Mouse (Mus musculus) megakaryocyte, embryonic 14.5 days (primary cell): ENCODE measurements around the gene Slc6a9. TPM values are rescaled to one million over a fixed set of nuclear protein-coding genes. Genes with fewer than 3 reads are reported as not detected.

Source experiments
- H3K27me3 ChIP-seq: replicated peaks from 2 replicates; pipeline ENCODE3; 2012; ENCODE audit warnings: inconsistent platforms
- H3K36me3 ChIP-seq: replicated peaks from 2 replicates; pipeline ENCODE3; 2012; ENCODE audit warnings: low read length, inconsistent platforms, mixed read lengths
- H3K4me1 ChIP-seq: 2 replicates; pipeline ENCODE4 v1.6.1; 2012; ENCODE audit warnings: inconsistent platforms
- H3K4me3 ChIP-seq: replicated peaks from 2 replicates; pipeline ENCODE3; 2012; ENCODE audit warnings: moderate library complexity, mild to moderate bottlenecking, inconsistent platforms
- H3K9me3 ChIP-seq: 2 replicates; pipeline ENCODE4 v1.6.1; 2012; ENCODE audit warnings: inconsistent platforms
- FLI1 ChIP-seq: IDR thresholded peaks from 2 replicates; pipeline ENCODE4 v1.6.1; 2012; ENCODE audit warnings: low read length, inconsistent platforms, mixed read lengths
- GATA1 ChIP-seq: IDR thresholded peaks from 3 replicates; pipeline ENCODE4 v1.6.1; 2012; ENCODE audit warnings: mixed read lengths, low read length, inconsistent platforms, borderline replicate concordance
- polyA plus RNA-seq: library from polyadenylated mRNA; stranded (reverse); fragments of >175 nt; gene quantifications from 2 replicates; pipeline ENCODE4 v1.2.3, GENCODE M21; 2012; ENCODE audit warnings: low replicate concordance; ENCODE audit not compliant: insufficient read depth

The Slc6a9 gene
- polyA plus RNA-seq, 1 experiment, result 9.7 TPM

- no peaks in the 10 kb centered on the region for H3K27me3 ChIP-seq
- H3K4me1 ChIP-seq, result peaks cover 79% of the 10 kb centered on the region
- no peak for TF ChIP-seq FLI1
- TF ChIP-seq GATA1, result no peak
- H3K36me3 ChIP-seq, result peaks cover 29% of the 10 kb centered on the region
- H3K9me3 ChIP-seq, result no peaks in the 10 kb centered on the region
- peak within 1 kb of the TSS; percentile 98 for H3K4me3 ChIP-seq
Observed at GRCm38 (mm10) chr4:117914591-117915442, 80.5 kb downstream of the Slc6a9 start, which contains the start of gene Ipo13. Gene Ipo13, minus strand, starts transcription at chr4:117914999.

- Histone ChIP-seq H3K9me3 (no peaks in the 10 kb centered on the region), H3K36me3 (peaks cover 24% of the 10 kb centered on the region), H3K4me3 (peak overlapping the region; percentile 98), H3K27me3 (no peaks in the 10 kb centered on the region), H3K4me1 (peaks cover 75% of the 10 kb centered on the region)
- TF ChIP-seq FLI1, result no peak
- no peak for TF ChIP-seq GATA1
Observed at GRCm38 (mm10) chr4:117915489-117916105, 81.3 kb downstream of the Slc6a9 start.

GRCm38 (mm10) chr4:117916386-117916785, 82.1 kb downstream of the Slc6a9 start:
- H3K36me3 ChIP-seq, result peaks cover 17% of the 10 kb centered on the region
- peaks cover 78% of the 10 kb centered on the region for H3K4me1 ChIP-seq
- no peaks in the 10 kb centered on the region for H3K27me3 ChIP-seq
- H3K9me3 ChIP-seq, result no peaks in the 10 kb centered on the region
- TF ChIP-seq FLI1 (no peak), GATA1 (no peak)
- peak overlapping the region; percentile 70 for H3K4me3 ChIP-seq

GRCm38 (mm10) chr4:117917402-117917801, 83.1 kb downstream of the Slc6a9 start:
- no peak for TF ChIP-seq FLI1
- no peak for TF ChIP-seq GATA1
- peaks cover 7% of the 10 kb centered on the region for H3K36me3 ChIP-seq
- H3K9me3 ChIP-seq, result no peaks in the 10 kb centered on the region
- peaks cover 78% of the 10 kb centered on the region for H3K4me1 ChIP-seq
- peak overlapping the region; percentile 46 for H3K4me3 ChIP-seq
- no peaks in the 10 kb centered on the region for H3K27me3 ChIP-seq

GRCm38 (mm10) chr4:117917847-117918246, 83.5 kb downstream of the Slc6a9 start:
- Histone ChIP-seq H3K36me3 (peaks cover 3% of the 10 kb centered on the region), H3K4me1 (peaks cover 78% of the 10 kb centered on the region), H3K27me3 (peaks cover 2% of the 10 kb centered on the region), H3K9me3 (no peaks in the 10 kb centered on the region), H3K4me3 (no peak overlapping the region)
- TF ChIP-seq GATA1, result no peak
- TF ChIP-seq FLI1, result no peak

GRCm38 (mm10) chr4:117918261-117918660, 84.0 kb downstream of the Slc6a9 start:
- Histone ChIP-seq H3K4me3 (no peak overlapping the region), H3K4me1 (peaks cover 78% of the 10 kb centered on the region), H3K36me3 (no peaks in the 10 kb centered on the region), H3K9me3 (no peaks in the 10 kb centered on the region), H3K27me3 (peaks cover 6% of the 10 kb centered on the region)
- TF ChIP-seq GATA1 (no peak), FLI1 (no peak)

- H3K9me3 ChIP-seq, result no peaks in the 10 kb centered on the region
- no peak for TF ChIP-seq FLI1
- no peak for TF ChIP-seq GATA1
- peaks cover 6% of the 10 kb centered on the region for H3K27me3 ChIP-seq
Observed at GRCm38 (mm10) chr4:117918762-117919161, 84.5 kb downstream of the Slc6a9 start.

GRCm38 (mm10) chr4:117921358-117921757, 87.1 kb downstream of the Slc6a9 start:
- 0 out of 2 replicates have a peak, but pooled peaks cover 3% of the 10 kb centered on the region for H3K9me3 ChIP-seq
- H3K4me1 ChIP-seq, result peaks cover 86% of the 10 kb centered on the region
- TF ChIP-seq GATA1 (no peak), FLI1 (no peak)
- H3K36me3 ChIP-seq, result no peaks in the 10 kb centered on the region
- no peak overlapping the region for H3K4me3 ChIP-seq
- H3K27me3 ChIP-seq, result peaks cover 18% of the 10 kb centered on the region

More at GRCm38 (mm10) chr4:117918762-117919161, 84.5 kb downstream of the Slc6a9 start:
- H3K4me1 ChIP-seq, result peaks cover 78% of the 10 kb centered on the region
- no peaks in the 10 kb centered on the region for H3K36me3 ChIP-seq
- no peak overlapping the region for H3K4me3 ChIP-seq

GRCm38 (mm10) chr4:117923450-117923849, 89.1 kb downstream of the Slc6a9 start:
- TF ChIP-seq GATA1 (no peak), FLI1 (no peak)
- Histone ChIP-seq H3K27me3 (peaks cover 39% of the 10 kb centered on the region), H3K9me3 (0 out of 2 replicates have a peak, but pooled peaks cover 3% of the 10 kb centered on the region), H3K4me3 (no peak overlapping the region), H3K36me3 (no peaks in the 10 kb centered on the region), H3K4me1 (peaks cover 86% of the 10 kb centered on the region)

Other genes starting within 250 kb of the Slc6a9 start
- 7.7 and 22.5 TPM in 2 replicates for gene Dmap1, start 152.2 kb upstream of the Slc6a9 start, polyA plus RNA-seq
- not detected in 2 replicates for gene Gm12845, start 110.1 kb upstream of the Slc6a9 start, polyA plus RNA-seq
- gene Klf17, start 68.9 kb upstream of the Slc6a9 start, polyA plus RNA-seq, result not detected in 2 replicates
- not detected in 2 replicates for gene Ccdc24, start 38.1 kb downstream of the Slc6a9 start, polyA plus RNA-seq
- gene B4galt2, start 49.0 kb downstream of the Slc6a9 start, polyA plus RNA-seq, result 1.5 TPM in 1 of 2 replicates, not detected in the other
- 395 and 493 TPM in 2 replicates for gene Atp6v0b, start 52.8 kb downstream of the Slc6a9 start, polyA plus RNA-seq
- gene Dph2, start 57.5 kb downstream of the Slc6a9 start, polyA plus RNA-seq, result 3.1 and 9.9 TPM in 2 replicates
- 7.4 and 13.2 TPM in 2 replicates for gene Ipo13, start 80.5 kb downstream of the Slc6a9 start, polyA plus RNA-seq
- 0.74 TPM in 1 of 2 replicates, not detected in the other for gene Artn, start 95.3 kb downstream of the Slc6a9 start, polyA plus RNA-seq